Comparison of ENCODE assay signal across 8 mouse cellular contexts in genomic region chr9:72111004-72111621, GRCm38 (mm10). TPM values are rescaled to one million over a fixed set of nuclear protein-coding genes. Genes with fewer than 3 reads are reported as not detected.
DNase-seq lines count a peak whose midpoint lies in the region; ATAC-seq lines count a peak whose summit lies in the region.

No protein-coding gene starts in this region.

- peak; percentile 81 to 94 for DNase-seq in adrenal gland, adult (ENCODE audit: inconsistent age in 2 of 2, low spot score in 1 of 2)
- DNase-seq in embryo, embryonic 10 days (ENCODE audit: low spot score), result peak; percentile 75
- DNase-seq in gastrocnemius, postnatal 14 days, result peak; percentile 55
- peak; percentile 71 to 82 for DNase-seq in left cerebral cortex, postnatal 36 days (ENCODE audit: low spot score in 2 of 2)
- peak; percentile 38 to 48 for DNase-seq in right cerebral cortex, postnatal 36 days (ENCODE audit: low spot score in 2 of 2)
- peak; percentile 56 for DNase-seq in urinary bladder, postnatal 25 days (ENCODE audit: low spot score)

- ATAC-seq in inflammation-experienced regulatory T-cells, adult 6 months, result peak; percentile 69
- ATAC-seq in megakaryocyte-erythroid progenitor cell, adult 5-6 weeks (replicated peaks; ENCODE audit: low FRiP score, low TSS enrichment, poor library complexity, severe bottlenecking), result peak; percentile 47; the same call in 1 of the 2 replicates

- intact Hi-C loops in gastrocnemius, postnatal 14 days (cut with DNase I; ENCODE audit: low total_unique reads), result no loop called here
- intact Hi-C loops in left cerebral cortex, postnatal 36 days (cut with DNase I), result loop anchor here (1.0 to 10.0 kb wide), 4 partner anchors 22 to 294 kb away; partner anchors contain the start of gene Zfp280d

RNA-seq across cellular contexts. Expression of gene Tcf12, which starts 0.6 kb away (rescaled TPM):
- 10 to 100 TPM; 42.9 to 48.7 TPM for total RNA-seq in gastrocnemius, postnatal 14 days (2021)
- 10 to 100 TPM; 19.9 to 44.4 (median 40.1) TPM for polyA plus RNA-seq in inflammation-experienced regulatory T-cells, adult 6 months (2017; shearing (Covaris generic))
- 10 to 100 TPM; 43.8 to 48.6 TPM for total RNA-seq in left cerebral cortex, postnatal 36 days (2021)
- total RNA-seq in megakaryocyte-erythroid progenitor cell, adult 5-6 weeks (2014; fragmentation: Nextera tagmentation), result 118 and 133 TPM in 2 replicates
- 47.3 and 57.1 TPM in 2 replicates for total RNA-seq in megakaryocyte-erythroid progenitor cell, adult 5-6 weeks (2017)

Comparison
In these comparisons a context has a peak if more than half of its experiments do, and no peak if none do; other contexts are left out.
1. Peak in every context shown above with its lines: DNase-seq and ATAC-seq.